Mouse (Mus musculus): Measurements from ENCODE around the gene Man1c1. TPM values are rescaled to one million over a fixed set of nuclear protein-coding genes. Genes with fewer than 3 reads are reported as not detected.
A peak's percentile ranks its signal among the peaks of the same experiment; 100 is the strongest.

Man1c1 gene
- polyA plus RNA-seq, 1 experiment from 2014 or later: 1.3 TPM

DNA sequence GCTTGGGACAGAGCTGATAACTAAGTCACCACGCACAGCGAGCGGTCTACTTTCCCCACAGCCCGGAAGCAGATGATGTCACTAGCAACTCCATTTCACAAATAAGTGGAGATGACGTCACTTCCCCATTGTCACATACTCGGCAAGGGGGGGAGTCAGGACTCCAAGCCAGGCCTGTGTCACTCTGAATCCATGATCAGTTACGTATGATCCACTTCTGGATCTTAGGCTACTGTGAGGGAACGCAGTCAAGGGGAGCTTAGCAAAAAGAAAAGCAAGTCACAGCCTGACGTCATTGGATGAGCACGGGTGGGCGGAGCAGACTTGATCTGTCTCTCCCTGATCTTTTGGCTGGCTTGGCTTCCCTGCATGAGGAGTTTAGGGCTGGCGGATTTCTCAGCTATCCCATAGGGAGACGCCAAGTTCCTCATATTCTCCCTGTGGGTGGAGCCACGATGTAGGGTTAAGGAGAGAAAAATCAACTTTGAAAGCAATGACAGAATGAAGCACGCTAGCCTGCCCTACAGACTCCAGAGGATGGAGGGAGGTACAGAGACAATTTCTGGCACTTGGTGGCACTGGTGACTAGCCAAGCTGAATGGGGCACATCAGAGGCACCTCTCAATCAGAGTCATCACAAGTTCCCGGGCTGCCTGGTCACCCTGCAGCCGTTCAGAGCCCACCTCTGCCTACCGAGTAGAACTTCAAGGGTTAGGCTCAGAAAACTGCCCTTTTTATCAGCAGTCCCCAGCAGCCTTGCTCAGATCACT lies 155.7 kb downstream of the Man1c1 start:
- peaks cover 13% of the 10 kb centered on the region for H3K4me1 ChIP-seq (ENCODE audit: control insufficient read depth, insufficient read depth, low read length)
- H3K4me2 ChIP-seq (ENCODE audit: low read depth, low read length): no peak overlapping the region
- no peak overlapping the region for H3K4me3 ChIP-seq (ENCODE audit: low read length)
- peaks cover 6% of the 10 kb centered on the region; the same call in 1 of the 2 replicates for H3K9me3 ChIP-seq (ENCODE audit: control insufficient read depth, low read length)
- WGBS: 70% methylated on average over 18 of the region's 18 CpGs
- no peak overlapping the region for H3K9ac ChIP-seq (ENCODE audit: low read depth, low read length)
- peaks cover 12% of the 10 kb centered on the region for H3K36me3 ChIP-seq (ENCODE audit: control insufficient read depth, insufficient read depth, low read length)
- no peak overlapping the region for H3K27ac ChIP-seq (ENCODE audit: low read length)
- H3K27me3 ChIP-seq (replicated peaks; ENCODE audit: control insufficient read depth, insufficient read depth, low read length): no peaks in the 10 kb centered on the region
- no peak for ATAC-seq

DNA sequence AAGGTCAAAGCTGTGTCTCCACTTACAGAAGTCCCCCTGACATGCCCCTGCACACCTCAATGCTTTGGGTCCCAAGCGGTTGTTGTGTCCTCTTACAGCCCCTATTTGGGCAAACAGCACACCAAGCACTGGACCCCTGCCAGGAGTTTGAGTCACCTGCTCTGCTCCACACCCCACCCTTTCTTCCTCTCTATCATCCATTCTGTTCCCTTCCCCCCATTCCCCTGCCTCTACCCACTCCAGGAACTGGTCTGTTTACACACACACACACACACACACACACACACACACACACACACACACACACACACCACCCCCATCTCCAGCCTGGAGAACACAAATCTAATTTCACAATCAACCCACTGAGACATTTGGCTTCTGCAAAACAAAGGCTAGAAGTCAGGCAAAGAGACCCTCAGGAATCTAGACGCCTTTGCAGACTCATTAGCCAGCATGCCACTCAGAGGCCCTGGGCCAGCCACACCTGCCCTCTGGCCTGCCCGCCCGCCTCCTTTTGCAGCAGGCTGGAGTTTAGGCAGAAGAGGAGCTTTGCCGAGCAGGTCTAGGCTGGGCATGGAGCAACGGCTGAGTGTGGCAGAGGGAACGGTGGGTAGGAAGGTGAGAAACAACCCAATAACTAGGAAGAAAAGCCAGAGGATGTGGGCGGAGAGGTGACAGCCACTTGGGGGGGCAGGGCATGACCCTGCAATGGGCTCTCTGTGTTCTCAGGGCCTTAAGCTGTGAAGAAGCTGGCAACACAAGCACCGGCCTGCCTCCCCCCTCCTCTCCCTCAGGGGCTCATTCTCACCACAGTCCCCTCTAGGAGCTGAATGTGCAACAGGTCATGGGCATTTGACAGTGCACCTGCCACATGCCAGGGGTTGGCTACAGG lies 157.0 kb downstream of the Man1c1 start:
- Histone ChIP-seq H3K9ac (ENCODE audit: low read depth, low read length) (peak overlapping the region; percentile 2; the same call in 1 of the 2 replicates), H3K27me3 (replicated peaks; ENCODE audit: control insufficient read depth, insufficient read depth, low read length) (no peaks in the 10 kb centered on the region), H3K9me3 (ENCODE audit: control insufficient read depth, low read length) (peaks cover 6% of the 10 kb centered on the region; the same call in 1 of the 2 replicates)

DNA sequence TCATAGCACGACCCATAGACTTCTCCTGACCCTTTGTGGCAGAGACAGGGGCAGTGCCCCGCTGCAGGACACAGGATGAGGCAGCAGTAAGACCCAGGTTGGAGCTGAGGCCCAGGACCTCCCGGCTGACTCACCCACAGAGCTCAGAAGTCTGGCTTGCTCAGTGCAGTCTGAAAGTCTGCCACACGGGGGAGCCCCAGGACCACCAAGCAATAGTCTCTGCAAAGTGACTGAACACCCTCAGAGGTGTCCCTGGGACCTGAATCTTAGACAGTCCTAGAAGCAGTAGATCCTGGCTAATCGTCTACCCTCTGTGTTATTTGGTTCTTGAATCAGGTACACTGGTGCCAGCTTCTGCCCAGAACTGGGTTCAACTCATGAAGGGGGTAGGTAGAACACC lies 160.8 kb downstream of the Man1c1 start:
- WGBS: 8% methylated on average over 5 of the region's 5 CpGs

More for the DNA sequence above, 157.0 kb downstream of the Man1c1 start:
- WGBS: 58% methylated on average over 9 of the region's 9 CpGs
- Histone ChIP-seq H3K4me3 (ENCODE audit: low read length) (no peak overlapping the region), H3K27ac (ENCODE audit: low read length) (no peak overlapping the region; the same call in 1 of the 2 replicates), H3K36me3 (ENCODE audit: control insufficient read depth, insufficient read depth, low read length) (peaks cover 12% of the 10 kb centered on the region), H3K4me2 (ENCODE audit: low read depth, low read length) (no peak overlapping the region), H3K4me1 (ENCODE audit: control insufficient read depth, insufficient read depth, low read length) (peaks cover 13% of the 10 kb centered on the region)
- ATAC-seq: no peak

DNA sequence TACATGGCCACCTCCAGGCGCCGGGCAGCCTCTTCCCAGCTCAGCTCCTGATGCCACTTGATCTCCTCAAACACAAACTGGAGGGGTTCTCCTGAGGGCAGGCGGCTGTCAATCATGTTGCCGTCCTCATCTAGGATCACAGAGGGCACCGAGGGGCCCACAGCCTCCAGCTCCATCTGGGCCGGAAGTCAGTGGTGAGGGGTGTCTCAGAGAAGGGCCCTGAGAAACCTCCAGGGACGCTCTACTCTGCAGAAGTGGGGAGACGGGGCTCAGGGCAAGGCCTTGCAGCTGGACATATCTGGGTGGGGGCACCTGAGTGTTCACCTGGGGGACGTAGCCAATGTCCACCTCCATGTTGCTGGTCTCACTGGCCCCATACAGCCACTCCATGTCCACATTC lies 161.4 kb downstream of the Man1c1 start:
- Histone ChIP-seq H3K4me1 (ENCODE audit: control insufficient read depth, insufficient read depth, low read length) (peaks cover 6% of the 10 kb centered on the region; the same call in 1 of the 2 replicates), H3K4me3 (ENCODE audit: low read length) (no peak overlapping the region), H3K9me3 (ENCODE audit: control insufficient read depth, low read length) (no peaks in the 10 kb centered on the region), H3K27ac (ENCODE audit: low read length) (no peak overlapping the region), H3K27me3 (replicated peaks; ENCODE audit: control insufficient read depth, insufficient read depth, low read length) (no peaks in the 10 kb centered on the region), H3K4me2 (ENCODE audit: low read depth, low read length) (no peak overlapping the region), H3K36me3 (ENCODE audit: control insufficient read depth, insufficient read depth, low read length) (peaks cover 10% of the 10 kb centered on the region), H3K9ac (ENCODE audit: low read depth, low read length) (no peak overlapping the region)
- no peak for ATAC-seq
- 92% methylated on average over 9 of the region's 9 CpGs for WGBS

More for the DNA sequence above, 160.8 kb downstream of the Man1c1 start:
- peaks cover 6% of the 10 kb centered on the region for H3K4me1 ChIP-seq (ENCODE audit: control insufficient read depth, insufficient read depth, low read length)
- no peaks in the 10 kb centered on the region for H3K9me3 ChIP-seq (ENCODE audit: control insufficient read depth, low read length)
- no peak overlapping the region for H3K4me3 ChIP-seq (ENCODE audit: low read length)
- no peaks in the 10 kb centered on the region for H3K27me3 ChIP-seq (replicated peaks; ENCODE audit: control insufficient read depth, insufficient read depth, low read length)
- peak; percentile 72 for ATAC-seq
- no peak overlapping the region for H3K9ac ChIP-seq (ENCODE audit: low read depth, low read length)
- no peak overlapping the region for H3K4me2 ChIP-seq (ENCODE audit: low read depth, low read length)
- peaks cover 10% of the 10 kb centered on the region for H3K36me3 ChIP-seq (ENCODE audit: control insufficient read depth, insufficient read depth, low read length)
- H3K27ac ChIP-seq (ENCODE audit: low read length): no peak overlapping the region

DNA sequence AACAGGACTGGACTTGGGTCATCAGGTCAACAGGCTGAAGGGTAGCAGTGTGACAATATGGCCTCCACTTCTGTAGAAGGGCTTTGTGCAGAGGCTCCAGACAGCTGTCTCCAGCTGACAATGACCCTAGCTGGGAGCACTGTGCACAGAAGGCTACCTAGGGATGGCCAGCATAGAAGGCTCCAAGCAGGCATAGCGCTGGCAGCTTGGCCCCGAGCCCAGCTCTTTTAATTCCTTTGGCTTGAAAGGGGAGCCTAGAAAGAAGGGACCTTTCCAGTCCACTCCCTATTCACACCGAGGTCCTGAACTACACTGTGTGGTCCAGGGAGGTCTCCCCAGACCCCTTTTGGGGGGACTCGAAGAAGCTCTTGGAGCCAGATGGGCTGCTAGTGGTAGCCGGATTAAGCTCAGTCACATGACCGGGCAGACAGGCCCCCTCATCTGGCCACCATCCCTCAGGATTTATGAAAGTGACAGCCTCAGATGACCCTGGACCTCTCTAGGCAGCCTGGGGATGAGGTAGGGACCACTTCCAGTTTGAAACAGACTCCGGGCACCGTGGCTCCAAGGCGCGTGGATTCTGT lies 165.0 kb downstream of the Man1c1 start:
- Histone ChIP-seq H3K4me1 (ENCODE audit: control insufficient read depth, insufficient read depth, low read length) (peaks cover 6% of the 10 kb centered on the region), H3K4me3 (ENCODE audit: low read length) (no peak overlapping the region), H3K36me3 (ENCODE audit: control insufficient read depth, insufficient read depth, low read length) (peaks cover 10% of the 10 kb centered on the region), H3K9ac (ENCODE audit: low read depth, low read length) (no peak overlapping the region), H3K27me3 (replicated peaks; ENCODE audit: control insufficient read depth, insufficient read depth, low read length) (no peaks in the 10 kb centered on the region), H3K9me3 (ENCODE audit: control insufficient read depth, low read length) (no peaks in the 10 kb centered on the region), H3K27ac (ENCODE audit: low read length) (no peak overlapping the region), H3K4me2 (ENCODE audit: low read depth, low read length) (no peak overlapping the region)
- ATAC-seq: no peak
- 85% methylated on average over 10 of the region's 10 CpGs for WGBS

- H3K4me3 ChIP-seq (ENCODE audit: low read length): peak overlapping the region; percentile 97
- no peak; the same call in 1 of the 2 replicates for ATAC-seq
- peak overlapping the region; percentile 23 for H3K27ac ChIP-seq (ENCODE audit: low read length)
- peak overlapping the region; percentile 97 for H3K4me2 ChIP-seq (ENCODE audit: low read depth, low read length)
- H3K9me3 ChIP-seq (ENCODE audit: control insufficient read depth, low read length): no peaks in the 10 kb centered on the region
- H3K36me3 ChIP-seq (ENCODE audit: control insufficient read depth, insufficient read depth, low read length): peaks cover 7% of the 10 kb centered on the region; the same call in 1 of the 2 replicates
- H3K4me1 ChIP-seq (ENCODE audit: control insufficient read depth, insufficient read depth, low read length): peaks cover 14% of the 10 kb centered on the region
- WGBS: 5% methylated on average over 8 of the region's 8 CpGs
- no peaks in the 10 kb centered on the region for H3K27me3 ChIP-seq (replicated peaks; ENCODE audit: control insufficient read depth, insufficient read depth, low read length)
- H3K9ac ChIP-seq (ENCODE audit: low read depth, low read length): peak overlapping the region; percentile 67
Measured at GRCm38 (mm10) chr4:134535787-134536151, 168.3 kb downstream of the Man1c1 start.

- peak within 1 kb of the TSS; percentile 97 for H3K4me3 ChIP-seq (ENCODE audit: low read length)
- ATAC-seq: peak; percentile 99
- WGBS: under 1% methylated on average over 68 of the region's 71 CpGs
Measured at GRCm38 (mm10) chr4:134534932-134535786, 168.9 kb downstream of the Man1c1 start, which contains the start of gene Mtfr1l. Mtfr1l (minus strand) TSS chr4:134535387.

DNA sequence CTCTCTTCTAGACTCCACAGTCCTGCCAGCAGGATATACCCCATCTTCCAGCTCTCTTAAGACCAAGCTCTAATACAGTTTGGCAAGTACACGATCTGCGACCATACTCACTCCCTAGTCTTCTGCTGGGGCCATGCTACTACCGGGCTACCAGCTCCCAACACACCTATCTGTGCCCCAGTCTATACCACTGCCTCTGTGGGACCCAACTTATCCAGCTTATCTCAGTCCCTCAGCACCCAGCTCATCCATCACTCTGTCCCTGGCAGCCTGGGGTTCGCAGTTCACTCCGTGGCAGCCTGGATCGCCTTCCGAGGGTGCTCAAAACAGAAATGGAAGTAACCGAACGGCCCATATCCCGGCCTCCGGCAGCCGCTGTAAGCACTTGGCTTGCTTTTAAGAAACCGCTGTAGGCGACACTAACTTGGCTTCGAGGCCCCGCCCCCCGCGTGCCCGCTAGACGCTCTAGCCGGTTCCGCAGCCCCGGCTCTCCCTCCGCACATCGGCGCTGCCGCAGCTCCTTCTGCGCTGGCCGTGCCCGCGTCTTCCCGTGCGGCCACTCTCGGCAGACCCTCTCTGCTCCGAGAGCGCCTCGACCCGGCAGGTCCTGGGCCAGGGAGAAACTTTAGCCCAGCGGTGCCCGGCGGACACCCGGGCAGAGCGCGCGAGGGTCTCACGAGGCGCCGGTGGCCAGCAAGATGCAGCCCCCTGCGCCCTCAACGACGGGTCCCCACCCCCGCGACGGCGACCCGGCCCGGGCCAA lies 169.8 kb downstream of the Man1c1 start:
- Histone ChIP-seq H3K9ac (ENCODE audit: low read depth, low read length) (peak overlapping the region; percentile 90), H3K9me3 (ENCODE audit: control insufficient read depth, low read length) (no peaks in the 10 kb centered on the region), H3K27me3 (replicated peaks; ENCODE audit: control insufficient read depth, insufficient read depth, low read length) (no peaks in the 10 kb centered on the region), H3K27ac (ENCODE audit: low read length) (peak overlapping the region; percentile 82), H3K36me3 (ENCODE audit: control insufficient read depth, insufficient read depth, low read length) (peaks cover 7% of the 10 kb centered on the region; the same call in 1 of the 2 replicates), H3K4me1 (ENCODE audit: control insufficient read depth, insufficient read depth, low read length) (peaks cover 14% of the 10 kb centered on the region), H3K4me2 (ENCODE audit: low read depth, low read length) (peak overlapping the region; percentile 97), H3K4me3 (ENCODE audit: low read length) (peak overlapping the region; percentile 97)
- ATAC-seq: peak; percentile 27
- WGBS: under 1% methylated on average over 57 of the region's 57 CpGs

More at GRCm38 (mm10) chr4:134534932-134535786, 168.9 kb downstream of the Man1c1 start, which contains the start of gene Mtfr1l:
- H3K4me2 ChIP-seq (ENCODE audit: low read depth, low read length): peak within 1 kb of the TSS; percentile 97
- peaks cover 14% of the 10 kb centered on the region for H3K4me1 ChIP-seq (ENCODE audit: control insufficient read depth, insufficient read depth, low read length)
- H3K9me3 ChIP-seq (ENCODE audit: control insufficient read depth, low read length): no peaks in the 10 kb centered on the region
- no peaks in the 10 kb centered on the region for H3K27me3 ChIP-seq (replicated peaks; ENCODE audit: control insufficient read depth, insufficient read depth, low read length)
- H3K36me3 ChIP-seq (ENCODE audit: control insufficient read depth, insufficient read depth, low read length): peaks cover 7% of the 10 kb centered on the region; the same call in 1 of the 2 replicates
- H3K27ac ChIP-seq (ENCODE audit: low read length): peak within 1 kb of the TSS; percentile 82
- peak within 1 kb of the TSS; percentile 90 for H3K9ac ChIP-seq (ENCODE audit: low read depth, low read length)
